Mouse (Mus musculus): Measurements from ENCODE around the gene Atp1a2.

- TF ChIP-seq POLR2A (IDR thresholded peaks at IDR 0.05; ENCODE audit: low read depth, low read length) (no peak), NRF1 (IDR thresholded peaks at IDR 0.05; ENCODE audit: low read depth, low read length) (no peak), CTCF (conservative IDR thresholded peaks at IDR 0.05 in 1 of 2, IDR thresholded peaks at IDR 0.05 in 1 of 2; ENCODE audit: low read depth in 2 of 2, low read length in 2 of 2) (no peak), E2F4 (IDR thresholded peaks at IDR 0.05; ENCODE audit: insufficient replicate concordance, low read depth, low read length) (no peak), BHLHE40 (IDR thresholded peaks at IDR 0.05; ENCODE audit: low read depth, low read length) (no peak), USF1 (IDR thresholded peaks at IDR 0.05; ENCODE audit: low read depth, low read length) (no peak), KAT2A (IDR thresholded peaks at IDR 0.05; ENCODE audit: insufficient replicate concordance, low read length) (no peak)
Observed at GRCm38 (mm10) chr1:172335804-172336203, 37.9 kb upstream of the Atp1a2 start.

All from CH12.LX (cell line).